Mouse (Mus musculus) gastrocnemius, adult 8-10 months (tissue): ENCODE measurements around the gene Mtrf1. TPM values are rescaled to one million over a fixed set of nuclear protein-coding genes. Genes with fewer than 3 reads are reported as not detected.
"Not testable (repeated sequence)": the region's sequence is repeated elsewhere in the genome, so short reads cannot be mapped to it uniquely, and the experiment has no call there.

Experiments
- DNase-seq, 2 experiments: peaks; one replicate each; pipeline ENCODE4 v3.0.0; 2022; ENCODE audit warnings: low spot score in 2 of 2
- total RNA-seq, 4 experiments: library from RNA; stranded (reverse); gene quantifications; 2 replicates each; pipeline ENCODE4 v1.2.4; 2022

The Mtrf1 gene
- total RNA-seq = 10 to 100 TPM in 1 of 4 experiments, 1 to 10 TPM in 3; 9.4 to 10.1 (median 9.6) TPM

GRCm38 (mm10) chr14:79397321-79398122, at the start of gene Mtrf1:
Gene Mtrf1 (plus strand): TSS chr14:79397772.
- DNase-seq = peak; percentile 19 to 31

- no peak for DNase-seq
Measured at GRCm38 (mm10) chr14:79358055-79358454, 39.5 kb upstream of the Mtrf1 start.

GRCm38 (mm10) chr14:79377041-79377440, 20.5 kb upstream of the Mtrf1 start:
- no peak for DNase-seq

- no peak for DNase-seq
Measured at GRCm38 (mm10) chr14:79383120-79383519, 14.5 kb upstream of the Mtrf1 start.

- no peak for DNase-seq
Measured at GRCm38 (mm10) chr14:79388304-79388703, 9.3 kb upstream of the Mtrf1 start.

- peak; percentile 20 to 40 for DNase-seq
Measured at GRCm38 (mm10) chr14:79389438-79390264, 7.9 kb upstream of the Mtrf1 start.

- DNase-seq = peak; percentile 93 to 95
Measured at GRCm38 (mm10) chr14:79390265-79390926, 7.2 kb upstream of the Mtrf1 start, which contains the start of gene Naa16. Gene Naa16 (minus strand): TSS chr14:79390778.

- DNase-seq = no peak
Measured at GRCm38 (mm10) chr14:79393289-79393688, 4.3 kb upstream of the Mtrf1 start.

- no peak for DNase-seq
Measured at GRCm38 (mm10) chr14:79394564-79394963, 3.0 kb upstream of the Mtrf1 start.

- DNase-seq = no peak
Measured at GRCm38 (mm10) chr14:79407641-79408040, 10.1 kb downstream of the Mtrf1 start.

- no peak for DNase-seq
Measured at GRCm38 (mm10) chr14:79409278-79409830, 11.8 kb downstream of the Mtrf1 start.

GRCm38 (mm10) chr14:79410662-79411061, 13.1 kb downstream of the Mtrf1 start:
- DNase-seq = no peak

GRCm38 (mm10) chr14:79413121-79413520, 15.5 kb downstream of the Mtrf1 start:
- no peak for DNase-seq

- no peak for DNase-seq
Measured at GRCm38 (mm10) chr14:79420083-79420685, 22.6 kb downstream of the Mtrf1 start.

GRCm38 (mm10) chr14:79425979-79426729, 28.6 kb downstream of the Mtrf1 start, which contains the start of gene Kbtbd7:
Gene Kbtbd7 (plus strand): TSS chr14:79426511.
- peak; percentile 87 to 89 for DNase-seq

- not testable (repeated sequence) for DNase-seq
Measured at GRCm38 (mm10) chr14:79426730-79427365, 29.3 kb downstream of the Mtrf1 start.

GRCm38 (mm10) chr14:79434068-79434467, 36.5 kb downstream of the Mtrf1 start:
- no peak for DNase-seq

GRCm38 (mm10) chr14:79440655-79441054, 43.1 kb downstream of the Mtrf1 start:
- no peak for DNase-seq

- DNase-seq = no peak
Measured at GRCm38 (mm10) chr14:79441441-79441840, 43.9 kb downstream of the Mtrf1 start.

- no peak for DNase-seq
Measured at GRCm38 (mm10) chr14:79444601-79445000, 47.0 kb downstream of the Mtrf1 start.
